Mouse (Mus musculus) limb, embryonic 11.5 days (tissue): ENCODE measurements around the gene BC048562. TPM values are rescaled to one million over a fixed set of nuclear protein-coding genes. Genes with fewer than 3 reads are reported as not detected.
A peak's percentile ranks its signal among the peaks of the same experiment; 100 is the strongest.

Experiments used
- ATAC-seq: fragments of 200-750 bp; cut with Nextera tagmentation; 2 replicates; pipeline ENCODE4 v1.8.0; 2017; ENCODE audit warnings: low read depth; ENCODE audit not compliant: insufficient number of reproducible peaks, low FRiP score, low TSS enrichment
- DNase-seq: peaks from one replicate; pipeline ENCODE4 v3.0.0-alpha.2; 2015; ENCODE audit warnings: low spot score
- H3K27ac ChIP-seq: fragments of 300-500 bp; sonication (generic); replicated peaks from 2 replicates; pipeline ENCODE4 v1.5.1; 2014; ENCODE audit warnings: low read depth, mild to moderate bottlenecking, low read length
- H3K27me3 ChIP-seq: fragments of 300-500 bp; sonication (generic); 2 replicates; pipeline ENCODE4 v1.6.1; 2014; ENCODE audit warnings: mild to moderate bottlenecking, low read length, mixed read lengths; ENCODE audit not compliant: control insufficient read depth, insufficient read depth
- H3K36me3 ChIP-seq: fragments of 300-500 bp; sonication (generic); 2 replicates; pipeline ENCODE4 v1.6.1; 2014; ENCODE audit warnings: mild to moderate bottlenecking, low read length, moderate library complexity, mixed read lengths; ENCODE audit not compliant: control insufficient read depth, insufficient read depth
- H3K4me1 ChIP-seq: fragments of 300-500 bp; sonication (generic); 2 replicates; pipeline ENCODE4 v1.6.1; 2014; ENCODE audit warnings: low read length, mixed read lengths; ENCODE audit not compliant: control insufficient read depth, insufficient read depth
- H3K4me2 ChIP-seq: fragments of 300-500 bp; sonication (generic); 2 replicates; pipeline ENCODE4 v1.6.1; 2014; ENCODE audit warnings: low read depth, mild to moderate bottlenecking, moderate library complexity; ENCODE audit not compliant: severe bottlenecking
- H3K4me3 ChIP-seq: fragments of 300-500 bp; sonication (generic); 2 replicates; pipeline ENCODE4 v1.5.1; 2014; ENCODE audit warnings: low read depth, low read length
- H3K9ac ChIP-seq: fragments of 300-500 bp; sonication (generic); 2 replicates; pipeline ENCODE4 v1.6.1; 2014; ENCODE audit warnings: mild to moderate bottlenecking, low read length
- H3K9me3 ChIP-seq: fragments of 300-500 bp; sonication (generic); 2 replicates; pipeline ENCODE4 v1.6.1; 2016; ENCODE audit warnings: low read length; ENCODE audit not compliant: control insufficient read depth
- WGBS: fragments of 180-500 bp; shearing (Covaris S2); extraction: QIAGEN DNeasy Blood & Tissue Kit; methylation state at CpG from one replicate; pipeline ENCODE4 v1.1.7; 2014; 5-methylcytosine and 5-hydroxymethylcytosine counted together
- polyA plus RNA-seq: library from polyadenylated mRNA; unstranded; fragments of >200 nt; fragmentation: Nextera tagmentation; extraction: Ambion mirVana; gene quantifications from 2 replicates; pipeline ENCODE4 v1.2.1, GENCODE M21; 2014

The BC048562 gene
- polyA plus RNA-seq, 1 experiment from 2014 or later, result not detected

GRCm38 (mm10) chr9:108461181-108461631, 24.9 kb downstream of the BC048562 start, which contains the start of gene Klhdc8b:
TSS of gene Klhdc8b (minus strand) at chr9:108461581.
- DNase-seq, result no peak
- peaks cover 6% of the 10 kb centered on the region for H3K4me1 ChIP-seq
- ATAC-seq, result no peak
- WGBS, result 29% methylated on average over 11 of the region's 11 CpGs
- H3K4me2 ChIP-seq, result peak within 1 kb of the TSS; percentile 82
- H3K9ac ChIP-seq, result peak within 1 kb of the TSS; percentile 70
- peak within 1 kb of the TSS; percentile 65 for H3K27ac ChIP-seq
- H3K4me3 ChIP-seq, result peak within 1 kb of the TSS; percentile 73
- no peaks in the 10 kb centered on the region for H3K9me3 ChIP-seq
- peaks cover 15% of the 10 kb centered on the region; the same call in 1 of the 2 replicates for H3K36me3 ChIP-seq
- H3K27me3 ChIP-seq, result no peaks in the 10 kb centered on the region

- Histone ChIP-seq H3K4me3 (peak overlapping the region; percentile 73), H3K36me3 (peaks cover 17% of the 10 kb centered on the region; the same call in 1 of the 2 replicates), H3K9me3 (no peaks in the 10 kb centered on the region), H3K4me2 (peak overlapping the region; percentile 82), H3K27me3 (no peaks in the 10 kb centered on the region), H3K27ac (no peak overlapping the region), H3K9ac (peak overlapping the region; percentile 70; the same call in 1 of the 2 replicates), H3K4me1 (peaks cover 6% of the 10 kb centered on the region)
- ATAC-seq, result no peak
- no peak for DNase-seq
- 91% methylated on average over 5 of the region's 5 CpGs for WGBS
Measured at GRCm38 (mm10) chr9:108461675-108462074, 25.4 kb downstream of the BC048562 start.

- Histone ChIP-seq H3K36me3 (peaks cover 17% of the 10 kb centered on the region; the same call in 1 of the 2 replicates), H3K9me3 (no peaks in the 10 kb centered on the region), H3K4me2 (0 out of 2 replicates have a peak overlapping the region, but pooled peaks have one; percentile 82), H3K4me3 (no peak overlapping the region), H3K4me1 (peaks cover 6% of the 10 kb centered on the region), H3K27ac (no peak overlapping the region), H3K27me3 (no peaks in the 10 kb centered on the region), H3K9ac (no peak overlapping the region)
- DNase-seq (no peak), ATAC-seq (no peak)
- 96% methylated on average over 10 of the region's 10 CpGs for WGBS
Measured at GRCm38 (mm10) chr9:108462192-108462591, 25.9 kb downstream of the BC048562 start.

GRCm38 (mm10) chr9:108463713-108464112, 27.4 kb downstream of the BC048562 start:
- DNase-seq, result no peak
- H3K4me1 ChIP-seq, result peaks cover 6% of the 10 kb centered on the region
- H3K9ac ChIP-seq, result no peak overlapping the region
- H3K4me3 ChIP-seq, result no peak overlapping the region
- WGBS, result 95% methylated on average over 9 of the region's 9 CpGs
- no peaks in the 10 kb centered on the region for H3K27me3 ChIP-seq
- peaks cover 17% of the 10 kb centered on the region; the same call in 1 of the 2 replicates for H3K36me3 ChIP-seq
- ATAC-seq, result no peak
- H3K27ac ChIP-seq, result no peak overlapping the region
- no peak overlapping the region for H3K4me2 ChIP-seq
- H3K9me3 ChIP-seq, result no peaks in the 10 kb centered on the region

GRCm38 (mm10) chr9:108466219-108466618, 29.9 kb downstream of the BC048562 start:
- Histone ChIP-seq H3K9ac (no peak overlapping the region), H3K36me3 (peaks cover 17% of the 10 kb centered on the region; the same call in 1 of the 2 replicates), H3K27me3 (no peaks in the 10 kb centered on the region), H3K4me3 (no peak overlapping the region), H3K27ac (no peak overlapping the region), H3K4me2 (no peak overlapping the region), H3K4me1 (peaks cover 5% of the 10 kb centered on the region), H3K9me3 (no peaks in the 10 kb centered on the region)
- WGBS, result 90% methylated on average over 2 of the region's 2 CpGs
- no peak for ATAC-seq
- no peak for DNase-seq

- no peak overlapping the region for H3K4me3 ChIP-seq
- no peak overlapping the region for H3K4me2 ChIP-seq
- no peak for ATAC-seq
- no peak overlapping the region for H3K27ac ChIP-seq
- peaks cover 7% of the 10 kb centered on the region; the same call in 1 of the 2 replicates for H3K36me3 ChIP-seq
- DNase-seq, result no peak
- no peaks in the 10 kb centered on the region for H3K4me1 ChIP-seq
- no peaks in the 10 kb centered on the region for H3K9me3 ChIP-seq
- H3K27me3 ChIP-seq, result no peaks in the 10 kb centered on the region
- 70% methylated on average over 5 of the region's 5 CpGs for WGBS
- H3K9ac ChIP-seq, result no peak overlapping the region
Measured at GRCm38 (mm10) chr9:108469430-108469829, 33.1 kb downstream of the BC048562 start.

GRCm38 (mm10) chr9:108469845-108470244, 33.6 kb downstream of the BC048562 start:
- no peaks in the 10 kb centered on the region for H3K4me1 ChIP-seq
- H3K4me3 ChIP-seq, result no peak overlapping the region
- no peak overlapping the region for H3K27ac ChIP-seq
- H3K27me3 ChIP-seq, result no peaks in the 10 kb centered on the region
- H3K36me3 ChIP-seq, result peaks cover 7% of the 10 kb centered on the region; the same call in 1 of the 2 replicates
- no peak for DNase-seq
- H3K9me3 ChIP-seq, result no peaks in the 10 kb centered on the region
- H3K9ac ChIP-seq, result no peak overlapping the region
- no peak for ATAC-seq
- H3K4me2 ChIP-seq, result no peak overlapping the region
- 77% methylated on average over 4 of the region's 4 CpGs for WGBS

- no peak overlapping the region for H3K4me3 ChIP-seq
- H3K36me3 ChIP-seq, result no peaks in the 10 kb centered on the region
- H3K27me3 ChIP-seq, result no peaks in the 10 kb centered on the region
- no peak overlapping the region for H3K27ac ChIP-seq
- H3K9me3 ChIP-seq, result no peaks in the 10 kb centered on the region
- no peak overlapping the region for H3K9ac ChIP-seq
- no peak overlapping the region for H3K4me2 ChIP-seq
- DNase-seq, result no peak
- 67% methylated on average over 1 of the region's 1 CpGs for WGBS
- no peak for ATAC-seq
- peaks cover 4% of the 10 kb centered on the region; the same call in 1 of the 2 replicates for H3K4me1 ChIP-seq
Measured at GRCm38 (mm10) chr9:108474528-108474927, 38.2 kb downstream of the BC048562 start.
